Mouse (Mus musculus) T-helper 2 cell (primary cell): ENCODE measurements around the gene Edar.

ENCODE experiments used
- in situ Hi-C: fragments of 300-600 bp; cut with MboI, MseI; formaldehyde crosslinking; loops from one replicate; pipeline ENCODE4 v1.15.1; 2025; ENCODE audit warnings: high pct_unique_total_duplicates

Edar gene

DNA sequence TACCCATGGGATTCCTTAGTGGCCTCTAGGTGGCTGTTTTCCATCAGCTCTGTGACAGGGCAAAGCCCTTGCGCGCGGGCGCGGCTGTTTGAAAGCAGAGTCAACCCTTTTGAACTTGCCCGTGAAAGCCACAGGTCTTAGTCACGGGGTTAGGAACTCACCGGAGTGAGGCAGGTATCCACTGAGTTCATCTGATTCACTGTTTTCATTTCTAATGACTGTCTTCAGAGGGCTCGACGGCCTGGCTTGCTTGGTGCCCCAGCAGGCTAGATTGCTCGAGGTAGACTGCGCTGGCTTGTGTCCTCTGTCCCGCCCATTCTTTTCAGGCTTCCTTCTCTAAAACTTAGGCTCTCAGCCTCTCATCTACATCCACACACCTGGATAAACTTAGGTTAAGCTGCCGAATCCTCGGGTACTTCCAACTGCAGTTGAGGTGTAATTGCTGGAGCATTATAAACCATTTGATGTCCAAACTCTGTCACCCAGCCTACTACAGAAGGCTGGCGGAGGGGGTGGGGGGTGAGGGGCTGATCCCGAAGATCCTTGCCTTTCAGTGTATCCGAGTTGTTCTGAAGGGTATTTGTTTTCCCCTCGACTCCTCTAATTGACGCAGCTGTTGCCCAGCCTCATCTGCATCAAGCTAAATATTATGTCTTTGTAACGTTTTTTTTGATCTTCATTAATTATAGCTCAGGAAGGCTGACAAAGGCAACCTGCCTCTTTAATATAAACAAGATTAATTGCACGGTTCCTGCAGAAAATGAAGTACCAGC lies 24.0 kb downstream of the Edar start:
- in situ Hi-C loops = no loop called here

DNA sequence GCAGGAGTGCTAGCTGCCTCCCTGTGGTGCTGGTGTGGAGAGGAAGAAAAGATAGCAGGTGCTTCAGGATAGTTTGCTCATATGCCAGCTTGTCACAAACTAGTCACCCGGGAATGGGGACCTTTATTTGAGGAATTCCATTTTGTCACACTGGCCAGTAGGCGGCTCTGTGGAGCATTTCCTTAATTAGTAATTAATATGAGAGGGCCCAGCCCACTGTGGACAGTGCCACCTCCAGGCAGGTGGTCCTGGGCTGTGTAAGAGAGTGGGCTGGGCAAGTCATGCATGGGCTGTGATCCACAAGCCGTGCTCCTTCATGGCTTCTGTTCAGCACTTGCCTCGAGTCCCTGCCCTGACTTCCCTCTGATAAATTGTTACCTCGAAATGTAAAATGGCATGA lies 26.7 kb downstream of the Edar start:
- in situ Hi-C loops = no loop called here

DNA sequence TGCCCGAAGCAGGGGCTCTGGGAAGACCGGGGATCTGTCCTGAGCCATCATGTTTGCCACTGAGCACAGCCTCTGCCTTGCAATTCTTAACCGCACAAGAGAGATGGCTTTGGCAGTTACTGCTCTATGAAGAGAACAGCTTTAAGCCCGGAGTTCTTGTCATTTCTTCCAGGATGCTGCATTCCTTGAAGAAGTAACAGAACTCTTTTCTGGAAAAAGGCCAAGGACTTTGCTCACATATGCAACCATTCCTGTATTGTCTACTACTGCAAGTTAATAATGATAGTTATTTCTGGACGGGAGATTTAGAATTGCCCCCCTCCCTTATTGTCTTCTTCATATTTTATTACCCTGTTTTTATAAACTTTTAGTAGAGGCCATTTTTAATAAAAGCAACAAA lies 30.8 kb downstream of the Edar start:
- in situ Hi-C loops = no loop called here

DNA sequence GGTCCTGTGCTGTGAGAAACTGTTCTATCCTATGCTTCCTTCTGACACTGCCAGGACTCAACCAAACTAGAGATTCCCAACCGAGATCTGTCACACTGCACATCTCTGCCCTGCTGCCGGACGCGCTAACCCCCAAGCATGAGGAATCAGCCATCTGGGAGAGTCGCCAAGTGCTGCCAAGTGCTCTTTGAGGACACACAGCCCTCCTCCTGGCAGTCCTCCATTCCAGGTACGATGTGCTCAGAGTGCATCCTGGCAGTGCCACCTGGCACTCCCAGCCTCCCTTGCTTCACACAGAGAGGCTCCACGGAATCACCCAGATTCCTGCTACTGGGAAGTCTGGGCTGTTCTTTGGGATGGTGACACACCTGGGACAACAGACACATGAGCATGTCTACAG lies 31.3 kb downstream of the Edar start:
- in situ Hi-C loops = no loop called here

DNA sequence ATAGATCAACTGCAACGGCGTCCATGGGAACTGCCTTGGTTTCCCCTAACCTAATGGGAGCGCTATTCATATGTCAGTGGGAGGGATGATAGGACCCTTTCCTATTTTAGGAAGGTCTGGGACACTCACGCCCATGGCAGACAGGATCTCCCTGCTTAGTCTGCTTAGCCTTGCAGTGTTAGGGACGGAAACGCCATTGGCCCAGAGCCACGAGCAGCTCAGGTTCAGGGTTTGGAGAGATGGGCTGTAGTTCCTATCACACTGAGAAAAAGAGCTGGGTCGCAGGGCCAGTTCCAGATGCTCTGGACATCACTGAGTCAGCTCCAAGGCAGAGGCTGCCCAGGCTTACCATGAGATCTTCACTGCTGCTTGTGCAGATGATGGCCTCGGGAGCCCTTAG lies 32.5 kb downstream of the Edar start:
- in situ Hi-C loops = no loop called here

DNA sequence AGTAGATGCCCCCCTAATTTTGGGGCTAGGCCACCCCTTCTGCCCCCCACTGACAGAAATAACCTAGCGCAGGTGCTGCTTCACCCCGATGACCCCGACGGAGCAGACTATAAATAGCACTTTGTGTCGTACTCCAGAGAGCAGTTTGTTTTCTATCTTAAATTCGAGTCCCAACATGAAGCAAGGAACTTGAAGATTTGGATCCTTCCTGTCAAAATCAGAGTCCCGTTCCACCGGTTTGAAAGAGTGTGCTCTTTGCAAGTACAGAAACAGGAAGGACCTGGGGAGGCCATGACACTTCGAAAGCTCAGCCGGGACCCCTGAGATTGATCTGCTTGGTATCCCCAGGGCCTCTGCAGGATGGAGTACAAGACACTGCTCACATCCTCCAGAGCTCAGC lies 33.8 kb downstream of the Edar start:
- in situ Hi-C loops = no loop called here

DNA sequence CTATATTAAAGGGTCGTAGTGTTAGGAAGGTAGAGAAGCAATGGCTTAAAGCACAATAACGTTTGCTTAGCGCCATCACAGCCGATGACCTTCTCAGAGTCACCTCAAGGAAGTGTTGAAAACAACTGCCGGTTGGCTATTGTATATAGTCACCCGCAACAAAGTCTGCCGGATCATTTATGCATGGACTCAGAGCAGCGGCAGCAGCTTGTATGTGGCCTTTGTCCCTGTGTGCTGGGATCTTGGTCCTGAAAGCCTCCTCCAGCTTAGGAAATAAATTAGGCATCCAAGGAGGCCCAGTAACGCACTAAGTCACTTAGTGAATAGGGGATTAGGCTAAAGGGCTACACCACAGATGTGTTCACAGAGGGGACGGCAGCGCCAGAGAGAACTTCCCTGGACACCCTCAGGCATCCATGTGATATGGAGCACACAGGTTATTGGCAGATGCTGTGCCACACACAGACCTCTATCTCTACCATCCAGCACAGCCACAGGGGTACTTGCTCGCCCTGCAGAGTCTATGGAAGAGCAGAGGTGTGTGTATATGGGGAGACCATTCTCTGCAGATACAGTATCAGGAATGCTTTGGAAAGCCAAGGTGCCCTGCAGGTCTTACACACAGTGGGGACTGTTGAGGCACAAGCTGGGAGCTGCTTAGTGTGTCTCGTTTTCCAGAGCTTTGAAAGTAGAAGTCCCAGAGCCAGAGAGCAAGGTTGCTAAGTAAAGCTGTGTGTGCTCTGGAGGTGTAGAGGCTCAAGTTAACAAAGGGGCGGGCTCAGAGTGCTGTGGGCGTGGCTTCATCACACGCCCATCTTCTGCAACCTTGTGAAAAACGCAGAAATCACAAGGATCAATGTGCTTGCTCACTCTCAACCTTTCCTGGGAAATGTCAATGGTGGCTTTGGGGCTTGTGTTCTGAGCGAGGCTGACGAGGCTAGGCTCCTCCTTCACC lies 34.7 kb downstream of the Edar start:
- in situ Hi-C loops = no loop called here

DNA sequence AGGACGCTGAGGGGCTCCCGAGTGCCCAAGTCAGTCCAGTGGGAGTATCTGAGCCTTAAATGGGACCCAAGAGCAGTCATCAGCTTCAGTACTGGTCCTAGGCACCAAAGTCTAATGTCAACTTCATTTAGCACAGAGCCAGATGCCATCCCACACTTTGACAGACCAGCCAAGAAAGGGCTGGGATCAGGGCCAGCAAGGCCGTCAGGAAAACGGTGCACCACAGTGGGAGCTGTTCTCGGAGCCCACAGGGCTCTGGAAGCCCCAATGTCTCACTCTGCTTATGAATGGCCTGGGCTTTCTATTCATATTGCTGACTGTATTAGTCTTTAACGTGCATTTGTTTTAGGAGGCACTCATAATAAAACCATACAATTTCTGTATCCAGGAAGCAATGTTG lies 36.2 kb downstream of the Edar start:
- in situ Hi-C loops = no loop called here

DNA sequence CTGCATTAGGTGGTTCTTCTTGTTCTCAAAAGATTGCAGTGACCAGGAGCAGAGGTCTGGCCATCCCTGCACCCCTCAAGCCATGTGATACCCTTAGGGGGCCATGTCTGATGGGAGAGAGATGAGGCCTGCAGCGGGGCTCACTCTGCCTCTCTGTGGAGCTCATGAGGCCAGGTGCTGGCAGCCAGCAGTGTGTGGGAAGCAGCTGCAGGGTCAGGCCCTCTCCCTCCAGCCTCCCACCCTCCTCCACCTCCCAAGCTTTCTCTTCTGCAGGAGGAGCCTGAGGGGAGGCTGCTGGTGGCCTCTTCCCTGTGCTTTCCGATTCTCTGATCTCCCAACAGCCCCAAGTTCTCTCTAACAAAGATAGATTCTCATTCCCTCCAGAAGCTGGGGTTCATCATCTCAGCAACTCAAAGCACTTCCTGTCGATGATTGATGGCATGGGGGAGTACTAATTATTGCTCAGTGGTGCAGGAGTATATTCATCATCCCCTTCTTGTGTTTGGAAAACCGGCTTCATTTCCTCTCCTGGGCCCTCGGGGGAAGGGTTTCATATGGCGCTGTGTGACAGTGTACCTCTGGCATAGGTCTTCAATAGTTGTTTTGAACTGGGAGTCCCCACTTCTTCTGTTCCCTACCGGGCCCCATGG lies 38.9 kb downstream of the Edar start:
- in situ Hi-C loops = no loop called here

DNA sequence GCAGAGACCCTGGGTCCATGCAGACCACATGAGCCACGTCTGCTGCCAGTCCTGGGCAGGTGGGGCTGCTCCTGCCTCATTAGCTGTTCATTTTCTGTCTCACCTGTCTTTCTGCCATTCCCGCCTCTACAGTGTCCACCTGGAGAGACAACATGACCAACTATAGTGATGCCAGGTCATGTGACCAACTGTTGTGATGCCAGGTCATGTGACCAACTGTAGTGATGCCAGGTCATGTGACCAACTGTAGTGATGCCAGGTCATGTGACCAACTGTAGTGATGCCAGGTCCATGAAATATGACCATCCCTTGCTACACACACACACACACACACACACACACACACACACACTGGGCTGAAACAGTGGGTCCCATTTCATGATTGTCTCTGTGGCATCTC lies 41.9 kb downstream of the Edar start:
- in situ Hi-C loops = no loop called here

DNA sequence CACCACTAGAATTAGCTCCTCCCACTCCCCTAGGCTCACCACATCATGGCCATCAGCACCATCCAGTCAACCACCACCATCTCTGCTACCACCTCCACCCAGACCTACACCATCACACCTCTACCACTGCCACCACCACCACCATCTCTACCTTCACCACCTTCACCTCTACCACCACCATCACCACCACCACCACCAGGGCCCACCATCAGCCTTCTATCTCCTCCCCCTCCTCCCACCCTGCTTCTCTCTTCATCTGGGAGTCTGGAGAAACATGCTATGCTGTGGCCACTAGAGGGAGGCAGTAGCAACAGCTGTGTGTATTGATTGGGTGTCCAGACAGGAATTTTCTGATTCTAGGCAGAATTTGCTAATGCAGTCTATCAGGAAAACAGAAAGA lies 47.9 kb downstream of the Edar start:
- in situ Hi-C loops = no loop called here

DNA sequence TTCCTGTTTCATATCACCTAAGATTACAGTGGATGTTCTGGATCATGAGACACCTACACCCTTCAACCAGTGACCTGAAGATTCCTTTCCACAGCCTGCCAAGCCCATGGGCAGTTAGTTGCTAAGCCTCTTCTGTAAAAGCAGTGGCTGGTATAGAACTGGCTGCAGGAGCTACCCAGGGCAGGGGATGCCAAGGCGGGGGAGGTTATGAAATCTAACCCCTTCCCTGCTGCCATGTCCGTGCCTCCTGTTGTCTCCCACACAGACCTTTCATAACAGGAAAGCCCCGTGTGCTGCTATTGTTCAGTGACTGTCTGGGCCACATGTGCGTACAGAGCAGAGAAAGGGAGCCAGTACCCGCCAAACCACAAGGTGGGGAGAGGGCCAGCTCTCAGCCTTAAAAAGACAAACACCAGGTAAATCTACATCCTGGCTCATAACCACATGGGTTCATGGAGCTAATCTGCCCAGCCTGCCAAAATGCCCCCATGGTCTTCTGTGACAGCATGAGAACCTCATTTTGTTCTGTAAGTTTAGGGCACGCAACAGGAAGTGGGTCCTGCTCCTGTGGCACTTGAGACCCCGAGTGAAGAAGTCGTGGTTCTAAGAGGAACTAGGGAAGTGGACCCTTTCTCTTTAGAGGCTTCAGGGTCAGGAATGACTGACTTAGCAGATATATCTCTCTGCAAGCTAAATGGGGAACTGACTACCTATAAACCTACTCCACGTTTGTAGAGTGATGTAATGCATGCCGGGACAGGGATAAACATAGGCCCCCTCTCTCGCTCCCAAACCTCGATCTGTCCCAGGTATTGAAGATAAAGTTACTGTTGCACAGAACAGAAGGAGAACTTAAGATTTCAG lies 50.4 kb downstream of the Edar start:
- in situ Hi-C loops = no loop called here

DNA sequence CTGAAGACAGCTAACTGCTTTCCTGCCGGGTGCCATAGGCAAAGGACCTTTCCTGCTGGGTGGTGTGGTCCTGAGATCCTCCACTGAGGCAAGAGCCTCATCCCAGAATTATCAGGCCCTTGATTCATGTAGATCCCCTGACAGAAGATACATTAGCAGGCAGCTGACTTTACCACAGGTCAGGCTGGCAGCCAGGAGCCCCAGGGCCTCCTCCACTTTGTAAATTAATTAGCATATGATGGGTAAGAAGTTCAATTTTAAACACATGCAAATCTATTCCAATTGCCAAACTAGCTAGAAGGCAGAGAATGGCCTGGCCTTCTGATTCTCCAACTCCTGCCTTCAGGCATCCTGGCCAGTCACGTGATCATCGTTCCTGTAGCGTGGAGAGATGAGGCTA lies 56.2 kb downstream of the Edar start:
- in situ Hi-C loops = no loop called here

DNA sequence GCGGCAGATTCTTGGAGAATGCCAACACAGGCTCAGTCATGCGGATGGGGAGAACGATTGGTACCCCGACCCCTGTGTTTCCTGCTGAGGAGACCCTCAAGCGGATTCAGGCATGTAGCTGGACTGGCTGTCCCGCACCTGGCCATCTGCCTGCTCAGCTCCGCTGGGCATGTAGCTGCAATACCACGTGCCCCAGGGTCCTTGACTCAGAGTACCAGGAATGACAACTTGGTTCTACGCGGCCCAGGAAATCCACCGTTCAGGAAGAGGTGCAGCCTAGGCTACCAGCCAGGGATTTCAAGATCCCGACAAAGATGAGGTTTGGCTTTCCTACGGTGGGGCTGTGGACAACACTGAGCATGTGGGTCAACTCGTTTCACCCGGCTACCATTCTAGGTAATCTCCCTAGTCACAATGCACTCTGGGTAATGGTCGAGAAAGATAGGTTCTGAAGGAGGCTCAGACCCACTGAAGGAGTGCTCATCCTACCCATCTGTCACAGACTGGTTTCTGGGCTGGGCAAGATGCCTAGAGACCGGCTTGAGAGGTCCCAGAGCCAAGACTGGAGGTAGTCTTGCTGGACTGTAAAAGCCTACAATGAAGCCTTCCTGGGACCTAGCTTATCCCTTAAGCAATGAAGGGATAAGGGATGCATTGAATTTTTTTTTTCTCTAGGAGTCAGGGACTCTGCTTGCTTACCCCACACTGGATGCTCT lies 56.8 kb downstream of the Edar start:
- in situ Hi-C loops = no loop called here

DNA sequence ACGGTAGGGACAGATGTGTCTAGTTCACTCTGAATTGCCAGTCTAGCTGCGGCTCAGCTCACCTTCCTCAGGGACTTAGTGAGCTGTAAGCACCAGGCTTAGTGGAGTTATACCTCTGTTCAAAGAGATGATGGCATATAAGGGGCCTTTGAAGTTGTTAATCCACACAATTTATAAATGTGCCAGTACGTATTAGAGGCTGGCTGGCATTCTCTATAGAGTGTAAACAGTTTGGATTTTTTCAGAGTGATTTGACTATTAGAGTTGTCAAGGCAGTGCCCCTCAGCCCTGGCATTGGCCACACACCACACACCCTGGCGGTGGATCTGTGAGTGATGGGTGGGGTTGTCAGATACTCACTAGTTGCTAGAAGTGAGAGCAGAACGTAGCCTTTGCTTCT lies 58.9 kb downstream of the Edar start:
- in situ Hi-C loops = no loop called here

DNA sequence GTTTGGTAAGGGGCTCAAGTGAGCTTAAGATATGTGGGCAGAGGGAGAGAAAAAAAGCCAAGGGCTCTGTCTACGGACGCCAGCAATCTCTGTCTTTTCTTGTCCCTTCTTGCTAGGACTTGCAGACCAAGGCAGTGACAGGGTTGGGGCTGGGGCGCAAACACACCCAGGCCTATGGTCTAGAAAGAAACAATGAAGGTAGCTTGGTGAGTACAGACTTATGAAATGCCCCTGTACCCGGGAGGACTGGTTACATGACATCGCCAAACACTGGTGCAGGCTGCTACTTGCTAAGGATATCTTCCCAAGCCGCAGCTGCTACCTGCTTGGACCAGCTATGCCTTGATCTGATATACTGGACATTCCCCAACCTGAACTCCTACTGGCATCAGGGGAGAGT lies 60.9 kb downstream of the Edar start:
- in situ Hi-C loops = no loop called here

DNA sequence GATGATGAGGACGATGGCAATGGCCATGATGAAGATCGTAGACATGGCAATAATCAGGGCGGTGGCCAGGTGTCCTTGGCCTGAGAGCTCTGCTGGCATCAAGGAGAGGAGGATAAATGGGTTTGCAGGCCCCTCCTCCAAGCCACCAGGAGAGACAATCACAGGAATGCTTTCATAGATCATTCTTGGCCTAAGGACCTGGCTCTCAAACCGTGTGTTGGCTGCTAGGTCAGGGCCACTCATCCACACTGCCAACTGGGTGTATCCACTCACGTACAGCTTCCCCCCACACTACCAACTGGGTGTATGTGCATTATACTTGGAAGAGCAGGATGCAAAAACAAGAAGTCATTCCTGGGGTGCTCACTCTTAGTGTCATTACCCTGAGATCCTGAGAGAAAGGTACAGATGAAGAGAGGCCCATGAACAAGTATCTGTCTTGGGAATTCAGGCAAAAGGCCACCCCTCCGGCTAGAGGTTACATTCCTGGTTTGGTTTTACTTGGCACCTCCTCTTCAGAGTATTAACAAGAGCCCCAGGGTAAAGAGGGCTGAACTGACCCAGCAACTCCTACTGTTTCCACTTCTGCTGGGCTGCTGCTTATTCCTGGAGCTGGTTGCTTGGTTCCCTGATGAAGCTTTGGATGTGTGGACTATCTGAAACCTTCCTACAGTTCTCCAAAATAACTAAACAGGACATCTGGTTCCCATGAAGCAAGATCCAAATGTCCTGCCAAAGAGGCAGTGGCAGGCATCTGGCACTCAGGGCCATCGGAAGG lies 64.8 kb downstream of the Edar start:
- in situ Hi-C loops = no loop called here

DNA sequence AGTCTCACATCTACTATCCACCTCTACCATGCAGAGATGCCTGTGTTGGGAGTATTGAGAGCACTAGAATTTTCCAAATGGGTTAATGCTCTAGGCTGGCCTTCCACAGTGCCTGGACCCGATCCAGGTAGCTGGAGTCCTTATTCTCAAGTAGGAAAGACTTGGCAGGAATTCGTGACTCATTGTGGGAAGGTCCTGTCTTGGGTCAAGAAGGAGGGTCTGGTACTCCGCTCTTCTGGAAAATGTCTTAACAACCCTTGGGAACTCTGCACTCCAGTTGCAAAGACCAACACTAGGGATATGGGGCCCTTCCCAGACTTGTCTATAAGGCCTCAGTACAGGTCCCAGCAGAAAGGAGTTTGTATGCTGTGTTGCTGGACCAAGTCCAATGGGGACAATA lies 66.6 kb downstream of the Edar start:
- in situ Hi-C loops = no loop called here

DNA sequence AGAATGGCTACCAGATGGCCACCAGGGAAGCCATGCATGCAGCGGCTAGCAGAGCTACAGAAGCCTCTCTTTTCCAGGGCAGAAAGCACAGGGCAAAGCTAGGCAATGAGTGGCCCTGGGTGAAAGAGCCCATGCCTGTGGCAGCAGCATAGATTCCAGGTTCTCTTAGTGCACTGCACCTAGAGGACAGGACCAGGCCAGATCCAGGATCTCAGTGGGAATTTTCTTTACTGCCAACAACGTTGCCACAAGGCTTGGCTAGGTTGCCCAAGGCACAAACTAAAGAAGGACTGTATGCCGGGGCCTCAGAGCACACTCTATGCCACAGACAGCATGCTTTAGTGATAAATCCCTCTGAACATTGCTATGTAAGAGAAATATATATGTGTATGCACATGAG lies 69.1 kb downstream of the Edar start:
- in situ Hi-C loops = no loop called here

DNA sequence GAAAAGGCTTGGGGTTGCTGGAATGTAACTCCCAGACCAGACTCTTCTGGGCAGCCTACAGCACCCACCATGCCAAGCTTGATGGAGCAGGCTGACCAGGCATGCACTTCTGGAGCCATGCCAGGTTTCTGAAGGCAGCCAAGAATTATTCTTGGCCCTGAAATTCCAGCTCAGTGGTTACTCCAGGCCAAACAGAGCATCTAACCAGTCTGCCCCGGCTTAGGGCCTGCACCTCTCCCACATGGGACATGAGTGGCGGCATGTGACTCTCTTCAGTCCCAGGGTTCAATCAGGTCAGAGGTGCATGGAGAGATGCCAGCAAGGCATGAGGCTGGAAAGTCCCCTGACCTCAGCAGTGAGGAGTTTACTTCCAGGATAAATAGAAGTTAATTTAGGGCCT lies 70.7 kb downstream of the Edar start:
- in situ Hi-C loops = no loop called here
